Mouse (Mus musculus): Measurements from ENCODE around the gene Cd69.

DNA sequence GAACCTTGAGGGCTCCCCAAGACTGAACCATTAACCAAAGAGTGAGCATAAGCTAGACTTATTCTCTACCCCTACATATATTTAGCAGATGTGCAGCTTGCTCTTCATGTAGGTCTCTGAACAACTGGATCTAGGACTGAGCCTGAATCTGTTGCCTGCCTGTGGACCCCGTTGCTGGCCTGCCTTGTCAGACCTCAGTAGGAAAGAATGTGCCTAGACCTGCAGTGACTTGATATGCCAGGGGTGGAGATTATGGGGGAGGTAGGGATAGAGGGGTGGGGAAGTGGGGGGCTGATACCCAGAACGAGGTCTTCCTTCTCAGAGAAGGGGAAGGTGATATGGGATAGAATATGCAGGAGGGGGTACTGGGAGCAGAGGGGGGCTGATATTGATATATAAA is 51.6 kb downstream of the Cd69 start:
- TF ChIP-seq POLR2A (IDR thresholded peaks at IDR 0.05; ENCODE audit: insufficient read depth, low read depth, low read length), result no peak
- TF ChIP-seq CTCF (IDR thresholded peaks at IDR 0.05; ENCODE audit: insufficient read depth, low read depth, low read length), result no peak

Measured in olfactory bulb, adult 2 months (tissue).